In the genomic region with DNA sequence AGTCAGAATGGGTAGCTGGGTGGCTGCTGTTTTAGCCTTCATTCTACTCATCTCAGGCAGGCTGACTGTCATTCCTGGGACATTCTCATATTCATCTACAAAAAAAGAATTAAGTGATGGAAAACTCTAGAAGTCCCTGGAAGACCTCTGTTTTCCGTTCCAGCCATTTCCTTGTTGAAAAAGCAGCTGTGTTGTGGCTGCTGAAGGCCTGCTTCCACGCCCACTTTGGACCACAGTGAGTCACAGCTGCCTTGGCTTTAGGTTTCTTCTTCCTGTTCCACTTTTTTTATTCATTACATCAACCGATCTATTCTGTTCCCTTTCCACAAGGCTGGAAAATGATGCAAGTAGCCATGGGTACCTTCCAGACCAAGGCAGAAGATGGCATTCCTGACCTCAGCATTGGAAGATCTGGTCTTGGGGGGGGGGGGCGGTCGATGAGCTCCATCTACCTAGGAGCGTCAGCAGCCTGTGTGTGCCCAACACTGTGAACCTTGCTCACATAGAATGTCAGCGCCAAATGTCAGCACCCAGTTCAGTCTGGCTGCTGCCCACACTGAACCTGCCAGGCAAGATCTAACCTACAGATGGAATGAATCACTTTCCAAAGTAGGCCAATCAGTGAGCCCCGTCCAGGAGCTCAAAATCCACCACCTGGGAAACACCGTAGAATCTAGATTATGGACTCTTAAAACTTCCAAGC, we compare ENCODE assay signal across 8 mouse cellular contexts. TPM values are rescaled to one million over a fixed set of nuclear protein-coding genes. Genes with fewer than 3 reads are reported as not detected.
DNase-seq lines count a peak whose midpoint lies in the region; ATAC-seq lines count a peak whose summit lies in the region.

No protein-coding gene starts in this region.

- WGBS in lung, embryonic 15.5 days = 73% methylated on average over 9 of the region's 9 CpGs

- DNase-seq in adrenal gland, postnatal 14 days = peak; percentile 45
- DNase-seq in adrenal gland, postnatal 10 days = no peak
- DNase-seq in B cell, adult 2 months = peak; percentile 41 to 42
- peak; percentile 60 for DNase-seq in gastrocnemius, postnatal 14 days
- DNase-seq in cerebellum, adult 9-10 months = no peak
- DNase-seq in thymus, postnatal 0 days (ENCODE audit: low spot score) = no peak
- DNase-seq in right cerebral cortex, postnatal 14 days = no peak

- no peak for ATAC-seq in lung, embryonic 15.5 days (ENCODE audit: borderline replicate concordance, extremely low read depth, low FRiP score, low TSS enrichment)

- H3K9me3 ChIP-seq in lung, embryonic 15.5 days = no peaks in the 10 kb centered on the region

- intact Hi-C loops in gastrocnemius, postnatal 14 days (cut with DNase I; ENCODE audit: low total_unique reads) = loop anchor here (5.0 kb wide), 2 partner anchors 63 to 78 kb away; a partner anchor contains a TSS

- H3K27ac ChIP-seq in lung, embryonic 15.5 days = peak overlapping the region; percentile 13; the same call in 1 of the 2 replicates

- H3K9ac ChIP-seq in lung, embryonic 15.5 days = no peak overlapping the region

- H3K36me3 ChIP-seq in lung, embryonic 15.5 days = no peaks in the 10 kb centered on the region; the same call in 1 of the 2 replicates

- no peak overlapping the region for H3K4me2 ChIP-seq in lung, embryonic 15.5 days

- no peak overlapping the region for H3K4me3 ChIP-seq in lung, embryonic 15.5 days

- H3K4me1 ChIP-seq in lung, embryonic 15.5 days = no peaks in the 10 kb centered on the region

- H3K27me3 ChIP-seq in lung, embryonic 15.5 days = no peaks in the 10 kb centered on the region

RNA-seq across cellular contexts. Expression of a gene that starts 31.4 kb away (rescaled TPM):
- 42.2 and 43.4 TPM in 2 replicates for total RNA-seq in adrenal gland, postnatal 14 days (2021)
- total RNA-seq in adrenal gland, postnatal 10 days (2021) = 10 to 100 TPM; 40.3 to 50.5 TPM
- total RNA-seq in gastrocnemius, postnatal 14 days (2021) = 10 to 100 TPM; 23.1 to 26.1 TPM
- polyA plus RNA-seq in lung, embryonic 15.5 days (2015; fragmentation: Nextera tagmentation; extraction: Ambion mirVana) = 60.3 and 63.0 TPM in 2 replicates
- polyA plus RNA-seq in thymus, postnatal 0 days (2015; fragmentation: Nextera tagmentation; extraction: Ambion mirVana) = 52.1 and 52.3 TPM in 2 replicates

RNA-seq across cellular contexts. Expression of a gene that starts 46.3 kb away (rescaled TPM):
- total RNA-seq in adrenal gland, postnatal 14 days (2021) = 5.3 and 7.1 TPM in 2 replicates
- 1 to 10 TPM; 3.6 to 5.8 TPM for total RNA-seq in adrenal gland, postnatal 10 days (2021)
- under 1 TPM; 0.07 to 0.14 TPM for total RNA-seq in gastrocnemius, postnatal 14 days (2021)
- polyA plus RNA-seq in lung, embryonic 15.5 days (2015; fragmentation: Nextera tagmentation; extraction: Ambion mirVana) = 3.3 and 3.7 TPM in 2 replicates
- polyA plus RNA-seq in thymus, postnatal 0 days (2015; fragmentation: Nextera tagmentation; extraction: Ambion mirVana) = 1.9 and 2.2 TPM in 2 replicates

Comparison
In these comparisons a context has a peak if more than half of its experiments do, and no peak if none do; other contexts are left out.
1. DNase-seq: peak in adrenal gland, postnatal 14 days (single experiment), B cell, adult 2 months (2 of 2) and gastrocnemius, postnatal 14 days (single experiment); none in adrenal gland, postnatal 10 days (single experiment), cerebellum, adult 9-10 months (single experiment), thymus, postnatal 0 days (single experiment) and right cerebral cortex, postnatal 14 days (single experiment).